Mouse (Mus musculus) mesoderm, embryonic 11.5 days (tissue): ENCODE results near the gene Ppara.

Source experiments
- DNase-seq: peaks from one replicate; pipeline ENCODE4 v3.0.0-alpha.2; 2012; ENCODE audit warnings: low read depth, low spot score

The Ppara gene

GRCm38 (mm10) chr15:85734571-85735033 lies at the start of gene Ppara:
Gene Ppara, plus strand, starts transcription at chr15:85734983.
- no peak for DNase-seq

- DNase-seq = peak; percentile 34
These were observed 48.0 kb upstream of the Ppara start for GRCm38 (mm10) chr15:85686641-85687395.

GRCm38 (mm10) chr15:85687630-85688410 lies 47.0 kb upstream of the Ppara start:
- no peak for DNase-seq

GRCm38 (mm10) chr15:85688734-85689133 lies 46.0 kb upstream of the Ppara start:
- DNase-seq = no peak

GRCm38 (mm10) chr15:85689523-85689922 lies 45.3 kb upstream of the Ppara start:
- DNase-seq = no peak

- DNase-seq = no peak
These were observed 44.7 kb upstream of the Ppara start for GRCm38 (mm10) chr15:85690058-85690457.

GRCm38 (mm10) chr15:85690875-85691274 lies 43.9 kb upstream of the Ppara start:
- no peak for DNase-seq

- no peak for DNase-seq
These were observed 41.7 kb upstream of the Ppara start for GRCm38 (mm10) chr15:85693115-85693514.

GRCm38 (mm10) chr15:85693819-85694218 lies 41.0 kb upstream of the Ppara start:
- no peak for DNase-seq

GRCm38 (mm10) chr15:85694379-85694778 lies 40.4 kb upstream of the Ppara start:
- no peak for DNase-seq

- no peak for DNase-seq
These were observed 39.5 kb upstream of the Ppara start for GRCm38 (mm10) chr15:85695304-85695703.

- DNase-seq = no peak
These were observed 36.3 kb upstream of the Ppara start for GRCm38 (mm10) chr15:85698345-85699034.

GRCm38 (mm10) chr15:85699452-85699851 lies 35.3 kb upstream of the Ppara start:
- no peak for DNase-seq

GRCm38 (mm10) chr15:85699862-85700501 lies 34.8 kb upstream of the Ppara start:
- no peak for DNase-seq

GRCm38 (mm10) chr15:85700716-85701115 lies 34.1 kb upstream of the Ppara start:
- DNase-seq = no peak

- DNase-seq = no peak
These were observed 33.5 kb upstream of the Ppara start for GRCm38 (mm10) chr15:85701128-85701930.

- no peak for DNase-seq
These were observed 32.3 kb upstream of the Ppara start for GRCm38 (mm10) chr15:85702411-85702951.

GRCm38 (mm10) chr15:85703194-85703641 lies 31.6 kb upstream of the Ppara start:
- no peak for DNase-seq

- no peak for DNase-seq
These were observed 30.9 kb upstream of the Ppara start for GRCm38 (mm10) chr15:85703858-85704257.

GRCm38 (mm10) chr15:85704341-85705012 lies 30.3 kb upstream of the Ppara start:
- DNase-seq = no peak
